Mouse (Mus musculus): ENCODE results near the gene Kcnma1.

The Kcnma1 gene

GRCm38 (mm10) chr14:23848529-23849141, 165.7 kb downstream of the Kcnma1 start:
- peak; percentile 31 to 33 for DNase-seq

DNA sequence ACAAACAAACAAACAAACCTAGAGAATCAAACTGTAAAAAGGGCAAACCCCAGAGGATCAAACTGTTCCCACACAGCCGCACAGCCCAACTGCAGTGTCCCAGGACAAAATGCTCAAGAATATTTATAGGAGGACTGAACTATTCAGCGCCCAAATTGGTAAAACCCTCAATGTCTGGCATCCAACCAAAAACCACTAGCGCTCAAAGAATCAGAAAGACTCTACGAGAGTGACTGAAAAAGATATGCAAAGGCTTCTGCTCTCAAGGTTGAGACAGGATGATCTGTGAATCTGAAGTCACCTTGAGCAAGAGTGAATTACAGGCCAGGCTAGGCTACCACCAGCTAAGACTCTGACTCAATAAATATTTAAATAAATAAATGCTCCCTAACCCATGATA, 167.6 kb downstream of the Kcnma1 start:
- no peak for DNase-seq

DNA sequence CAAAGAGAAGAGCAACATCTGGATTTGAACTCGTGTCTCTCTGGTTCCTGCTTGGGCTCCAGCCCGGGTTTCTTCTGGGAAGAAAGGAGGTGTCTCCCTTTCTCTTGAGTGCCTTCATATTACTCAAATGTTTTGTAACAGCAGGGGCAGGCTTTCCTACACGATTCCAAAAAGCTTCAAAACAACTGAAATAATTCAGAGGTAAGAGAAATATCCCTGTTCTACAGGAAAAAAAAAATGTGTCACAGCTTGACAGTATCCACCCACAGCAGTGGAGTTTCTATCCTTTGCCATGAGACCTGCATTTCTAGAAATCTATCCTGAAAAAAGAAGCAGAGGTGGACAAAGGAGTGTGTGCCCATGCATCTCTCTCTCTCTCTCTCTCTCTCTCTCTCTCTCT, 172.3 kb downstream of the Kcnma1 start:
- no peak for DNase-seq

- no peak for DNase-seq
Measured at GRCm38 (mm10) chr14:23839613-23840012, 174.7 kb downstream of the Kcnma1 start.

DNA sequence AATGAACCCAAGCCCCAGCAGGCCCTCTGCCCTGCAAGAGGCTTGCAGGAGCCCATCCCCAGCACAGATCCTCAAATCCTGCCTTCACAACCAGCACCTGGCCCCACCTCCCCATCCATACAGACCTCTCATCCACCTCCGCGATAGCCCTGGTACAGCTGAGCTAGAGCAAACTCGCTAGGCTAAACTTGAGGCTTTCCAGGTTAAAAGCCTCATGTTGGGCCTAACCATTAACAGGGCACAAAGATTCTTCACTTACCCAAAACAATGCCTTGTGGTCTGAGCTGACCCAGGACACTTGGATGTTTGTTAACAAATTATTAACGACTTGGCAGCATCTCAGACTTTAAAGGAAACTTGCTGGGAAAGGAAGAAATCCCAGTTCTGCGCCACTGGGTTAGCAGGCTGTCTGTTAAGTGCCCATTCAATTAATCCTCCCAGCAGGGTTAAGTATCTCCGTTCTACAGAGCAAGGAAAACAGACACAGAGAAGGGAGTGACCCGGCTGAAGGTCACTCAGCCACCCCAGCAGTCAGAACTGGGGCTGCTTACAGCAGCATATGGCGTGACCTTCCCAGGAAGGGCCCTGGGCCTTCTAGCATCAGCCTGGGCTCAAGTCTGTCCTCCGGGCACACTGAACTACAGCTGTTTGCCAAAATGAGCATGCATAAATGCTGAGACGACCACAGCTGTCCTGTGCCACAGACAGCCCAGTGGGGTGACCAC, 178.7 kb downstream of the Kcnma1 start:
- no peak for DNase-seq

GRCm38 (mm10) chr14:23831284-23831683, 183.0 kb downstream of the Kcnma1 start:
- DNase-seq = no peak

DNA sequence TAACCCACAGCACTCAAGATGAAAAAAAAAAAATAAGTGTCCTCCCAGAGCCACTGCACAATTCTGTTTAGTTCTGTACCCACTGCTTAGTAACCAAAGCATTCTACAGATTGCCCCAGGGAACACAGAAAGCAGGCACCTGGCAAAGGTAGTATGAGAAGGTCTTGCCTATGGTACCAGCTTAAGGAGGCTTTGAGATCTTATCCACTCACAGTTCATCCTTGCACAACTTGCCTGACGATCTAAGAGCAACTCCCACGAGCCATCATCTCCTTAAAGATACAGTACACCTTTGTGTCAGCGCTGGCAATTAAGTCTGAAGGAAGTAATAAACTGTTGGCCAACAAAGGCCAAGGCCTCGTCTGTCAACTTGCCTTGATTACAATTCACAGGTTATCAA, 184.0 kb downstream of the Kcnma1 start:
- DNase-seq = no peak

- peak in 1 of 2 experiments; percentile 11 for DNase-seq
Measured at GRCm38 (mm10) chr14:23828711-23829320, 185.5 kb downstream of the Kcnma1 start.

- DNase-seq = no peak
Measured at GRCm38 (mm10) chr14:23824937-23825336, 189.4 kb downstream of the Kcnma1 start.

DNA sequence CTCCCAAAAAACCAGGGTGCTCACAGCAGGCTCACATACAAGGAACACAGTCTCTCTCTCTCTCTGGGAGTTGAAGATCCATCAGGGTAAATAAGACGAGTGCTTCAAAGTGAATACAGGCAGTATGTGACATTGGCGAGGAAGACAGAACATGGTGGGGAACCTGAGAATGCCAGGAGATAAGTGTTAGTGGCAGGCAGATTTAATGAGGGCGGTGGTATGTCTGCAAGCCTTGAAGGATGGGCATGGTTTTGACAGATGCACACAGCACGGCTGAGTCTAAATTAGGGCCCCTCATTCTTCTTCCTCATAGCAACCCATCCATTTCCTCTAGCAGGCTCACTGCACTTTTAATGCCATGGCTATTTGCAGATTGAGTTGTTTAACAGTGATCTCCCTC, 190.0 kb downstream of the Kcnma1 start:
- DNase-seq = no peak

DNA sequence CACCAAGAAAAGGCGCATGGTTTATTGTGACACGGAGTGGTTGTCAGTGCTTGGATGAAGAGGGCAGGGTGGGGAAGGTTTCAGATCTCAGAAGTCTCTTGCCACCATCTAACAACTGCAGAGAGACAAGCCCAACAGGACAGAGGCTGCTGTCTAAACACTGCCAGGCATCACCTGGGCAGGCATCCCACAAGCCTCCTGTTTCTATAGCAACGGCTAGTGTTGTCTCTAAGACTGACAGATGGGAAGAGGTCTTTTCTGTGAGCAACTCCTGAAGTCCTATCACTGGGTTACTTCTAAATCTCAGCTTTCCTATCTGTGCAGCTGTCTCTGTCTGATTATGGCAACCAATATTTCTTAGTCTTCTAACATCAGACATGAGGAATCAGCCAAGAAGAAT, 196.7 kb downstream of the Kcnma1 start:
- no peak for DNase-seq

DNA sequence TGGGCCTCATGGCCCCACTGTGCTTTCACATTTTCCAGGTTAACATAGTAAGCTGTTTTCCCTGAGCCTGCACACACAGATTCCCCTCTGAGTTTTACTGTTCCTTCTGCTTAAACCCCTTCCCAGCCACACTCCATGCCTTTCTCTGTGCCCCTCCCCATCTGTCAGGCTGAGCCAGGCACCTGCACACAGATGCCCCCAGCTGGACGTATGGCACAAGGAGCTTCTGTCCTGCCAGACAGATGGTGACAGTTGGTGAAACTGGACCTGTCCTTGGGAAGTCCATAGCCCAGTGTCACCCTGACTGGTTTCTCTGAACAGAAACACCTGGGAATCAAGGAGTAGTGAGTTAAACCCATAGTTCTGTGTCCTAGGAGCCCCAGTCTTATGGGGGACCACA, 204.2 kb downstream of the Kcnma1 start:
- no peak for DNase-seq

GRCm38 (mm10) chr14:23809124-23809523, 205.2 kb downstream of the Kcnma1 start:
- no peak for DNase-seq

- DNase-seq = no peak
Measured at GRCm38 (mm10) chr14:23806378-23806777, 207.9 kb downstream of the Kcnma1 start.

DNA sequence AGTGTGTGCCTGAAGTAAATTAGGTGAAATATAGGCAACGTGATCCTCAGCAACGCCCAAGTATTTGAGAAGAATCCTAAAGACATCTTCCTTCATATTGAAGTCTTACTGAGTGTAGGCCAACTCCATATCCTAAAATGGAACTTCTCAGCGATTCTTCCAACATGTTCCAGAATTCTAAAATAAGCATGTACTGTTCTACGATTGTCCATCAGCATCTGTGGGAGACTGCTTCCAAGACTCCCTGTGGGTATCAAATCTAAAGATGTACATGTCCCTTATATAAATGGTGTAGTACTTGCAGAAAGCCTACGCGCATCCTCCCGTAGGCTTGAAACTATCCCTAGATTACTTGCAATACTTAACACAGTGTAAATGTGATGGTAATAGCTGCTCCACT, 217.4 kb downstream of the Kcnma1 start:
- no peak for DNase-seq

- DNase-seq = no peak
Measured at GRCm38 (mm10) chr14:23792674-23793073, 221.6 kb downstream of the Kcnma1 start.

GRCm38 (mm10) chr14:23792076-23792475, 222.2 kb downstream of the Kcnma1 start:
- DNase-seq = no peak

- DNase-seq = peak; percentile 66 to 71
Measured at GRCm38 (mm10) chr14:23791261-23791691, 223.0 kb downstream of the Kcnma1 start.

- DNase-seq = no peak
Measured at GRCm38 (mm10) chr14:23786687-23787073, 227.6 kb downstream of the Kcnma1 start.

GRCm38 (mm10) chr14:23785921-23786686, 228.2 kb downstream of the Kcnma1 start:
- DNase-seq = no peak

- no peak for DNase-seq
Measured at GRCm38 (mm10) chr14:23782845-23783609, 231.3 kb downstream of the Kcnma1 start.

DNA sequence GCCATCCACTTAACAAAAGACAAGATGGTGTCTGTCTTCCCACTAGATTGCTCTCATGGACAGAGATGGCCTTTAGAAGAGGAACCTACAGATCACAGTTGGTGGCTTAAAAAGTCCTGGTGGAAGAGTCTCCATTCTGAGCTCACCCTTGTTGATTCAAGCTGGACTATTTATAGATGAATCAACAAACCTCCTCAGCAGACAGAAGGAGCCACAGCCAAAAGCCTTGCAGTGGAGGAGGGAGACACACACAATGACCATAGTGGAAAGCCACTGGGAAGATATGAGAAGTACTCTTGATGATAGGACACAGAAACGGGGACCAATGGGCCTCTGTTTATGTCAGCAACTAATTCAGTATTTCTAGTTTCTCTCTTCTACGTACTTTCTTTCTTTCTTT, 239.7 kb downstream of the Kcnma1 start:
- DNase-seq = no peak

GRCm38 (mm10) chr14:23772685-23773084, 241.6 kb downstream of the Kcnma1 start:
- no peak for DNase-seq

All from cerebellum, postnatal 36 days (tissue).